Mouse (Mus musculus): ENCODE measurements around the gene Rpl36.
A peak's percentile ranks its signal among the peaks of the same experiment; 100 is the strongest.

Gene Rpl36

DNA sequence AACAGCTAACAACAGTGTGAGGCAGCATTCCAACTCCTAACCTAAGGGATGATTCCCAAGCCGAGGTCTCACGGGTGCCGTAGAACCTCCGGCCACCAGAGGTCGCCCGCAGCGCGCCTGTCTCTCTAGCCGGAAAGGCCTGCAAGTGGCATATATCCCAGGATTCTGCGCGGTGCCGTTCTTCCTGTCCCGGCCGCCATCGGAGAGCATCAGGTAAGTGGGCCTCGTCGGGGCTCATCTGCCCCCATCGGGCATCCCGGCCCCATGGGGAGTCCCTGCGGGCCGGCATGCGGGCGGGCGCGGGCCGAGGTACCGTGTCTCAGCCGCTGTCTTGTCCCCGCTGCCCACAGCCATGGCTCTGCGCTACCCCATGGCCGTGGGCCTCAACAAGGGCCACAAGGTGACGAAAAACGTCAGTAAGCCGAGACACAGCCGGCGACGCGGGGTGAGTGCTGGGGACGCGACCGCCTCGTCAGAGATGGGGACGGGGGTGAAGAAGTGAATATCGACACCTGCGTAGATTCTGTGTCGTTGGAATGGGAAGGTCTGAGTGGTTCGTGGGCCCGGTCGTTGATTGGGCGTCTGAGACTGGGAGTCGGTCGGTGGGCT is at the start of gene Rpl36:
Gene Rpl36 (plus strand): TSS at position 181 of the 609 bp plus-strand sequence.
- DNase-seq, result peak; percentile 94

DNA sequence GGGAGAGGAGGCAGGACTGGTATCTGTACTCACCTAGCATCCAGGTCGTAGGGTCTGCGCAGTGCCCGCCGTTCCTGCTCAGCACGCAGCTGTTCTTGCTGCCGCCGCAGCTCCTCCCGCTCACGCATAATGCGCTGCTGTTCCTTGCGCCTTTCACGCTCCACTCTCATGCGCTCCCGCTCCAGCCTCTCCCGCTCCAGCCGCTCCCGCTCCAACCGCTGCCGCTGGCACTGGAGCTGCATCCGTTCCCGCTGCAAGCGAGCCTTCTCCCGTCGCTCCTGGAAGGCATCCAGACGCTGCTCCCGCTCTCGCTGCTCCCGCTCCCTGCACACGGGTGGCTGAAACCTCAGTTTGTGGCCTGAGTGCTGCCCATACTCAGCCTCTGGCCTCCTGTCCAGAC is 46.9 kb upstream of the Rpl36 start:
- DNase-seq, result no peak

DNA sequence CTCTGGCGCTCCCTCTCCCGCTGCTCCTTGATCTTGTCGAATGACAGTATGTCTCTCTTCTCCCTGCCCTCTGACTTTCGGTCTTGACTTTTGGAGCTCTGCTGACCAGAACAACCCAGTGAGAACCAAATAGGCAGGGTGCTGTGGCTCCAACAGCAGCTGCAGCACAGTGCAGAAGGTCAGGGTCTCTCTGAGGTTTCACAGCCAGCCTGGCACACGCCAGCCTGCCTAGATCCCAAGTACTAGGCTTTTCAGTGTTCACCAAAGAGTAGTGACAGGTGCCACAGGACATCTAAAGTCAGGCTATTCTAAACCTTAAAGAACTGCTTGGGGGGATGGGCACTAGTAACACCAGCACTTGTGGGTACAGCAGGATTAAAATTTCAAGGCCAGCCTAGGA is 46.3 kb upstream of the Rpl36 start:
- DNase-seq, result no peak

DNA sequence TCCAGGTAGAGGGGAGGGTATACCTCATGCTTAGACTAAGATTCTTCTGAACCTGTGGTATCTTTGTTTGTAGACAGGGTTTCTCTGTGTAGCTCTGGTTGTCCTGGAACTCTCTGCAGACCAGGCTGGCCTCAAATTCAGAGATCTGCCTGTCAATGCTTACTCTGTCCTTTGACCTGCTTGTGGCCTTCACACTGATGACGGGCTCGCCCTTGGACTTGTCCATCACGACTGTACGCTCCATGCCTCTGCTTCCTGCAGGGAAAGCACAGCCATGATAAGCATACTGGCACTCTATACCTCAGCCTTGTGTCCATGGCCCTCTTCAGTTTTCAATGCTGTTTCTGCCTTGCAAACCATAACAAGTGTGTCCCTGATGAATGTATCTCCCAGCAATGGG is 45.8 kb upstream of the Rpl36 start:
- DNase-seq, result no peak

GRCm38 (mm10) chr17:56570287-56570686 is 42.9 kb upstream of the Rpl36 start:
- peak; percentile 28 for DNase-seq

GRCm38 (mm10) chr17:56572154-56572553 is 41.1 kb upstream of the Rpl36 start:
- DNase-seq, result no peak

GRCm38 (mm10) chr17:56572939-56573338 is 40.3 kb upstream of the Rpl36 start:
- DNase-seq, result no peak

DNA sequence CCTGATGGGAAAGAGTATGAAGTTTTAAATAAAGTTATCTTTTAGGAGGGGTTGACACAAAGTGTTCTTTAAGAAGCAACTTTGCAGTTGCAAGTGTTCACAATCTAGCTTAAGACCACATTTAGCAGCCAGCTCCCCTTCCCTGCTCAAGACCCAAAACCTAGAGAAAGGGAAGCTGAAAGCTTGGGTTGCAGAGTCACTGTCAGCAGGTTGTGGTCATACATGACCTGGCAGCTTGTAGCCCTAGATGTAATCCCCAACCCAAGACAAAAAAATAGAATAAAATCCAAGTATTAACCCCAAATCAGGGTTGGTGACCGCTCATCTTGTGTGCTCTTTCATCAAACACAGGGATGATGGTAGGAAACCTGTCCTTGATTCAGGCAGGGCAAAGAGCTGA is 30.1 kb upstream of the Rpl36 start:
- no peak for DNase-seq

DNA sequence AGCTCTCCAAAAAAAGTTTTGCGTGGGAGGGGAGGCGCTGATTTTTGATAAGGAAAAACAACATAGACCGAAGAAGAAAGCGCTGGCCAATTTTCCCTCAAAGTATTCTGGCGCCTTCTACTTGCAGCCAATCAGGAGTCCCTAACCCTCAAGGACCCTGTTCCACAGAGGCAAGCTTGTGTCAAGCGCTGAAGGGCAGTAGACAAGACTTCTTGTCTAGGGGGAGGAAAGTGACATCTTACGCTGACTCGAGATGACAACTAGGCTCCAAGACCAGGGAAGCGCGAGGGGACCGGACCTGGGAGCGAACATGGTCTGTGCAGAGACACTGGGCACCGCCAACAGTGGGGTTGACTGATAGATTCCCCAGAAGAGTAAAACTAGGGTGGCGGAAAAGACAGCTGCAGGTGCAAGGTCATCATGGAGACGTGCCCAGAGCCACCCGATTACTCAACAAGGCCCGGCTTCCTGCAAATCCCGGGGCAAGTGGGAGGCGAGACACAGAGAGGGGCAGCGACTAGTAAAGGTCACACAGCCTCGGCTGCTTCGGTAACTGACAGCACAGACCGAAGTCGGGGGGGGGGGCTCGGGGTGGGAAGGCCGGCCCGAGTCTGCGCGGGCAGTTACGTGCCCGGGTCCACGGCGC is 29.5 kb upstream of the Rpl36 start:
- peak; percentile 80 for DNase-seq

DNA sequence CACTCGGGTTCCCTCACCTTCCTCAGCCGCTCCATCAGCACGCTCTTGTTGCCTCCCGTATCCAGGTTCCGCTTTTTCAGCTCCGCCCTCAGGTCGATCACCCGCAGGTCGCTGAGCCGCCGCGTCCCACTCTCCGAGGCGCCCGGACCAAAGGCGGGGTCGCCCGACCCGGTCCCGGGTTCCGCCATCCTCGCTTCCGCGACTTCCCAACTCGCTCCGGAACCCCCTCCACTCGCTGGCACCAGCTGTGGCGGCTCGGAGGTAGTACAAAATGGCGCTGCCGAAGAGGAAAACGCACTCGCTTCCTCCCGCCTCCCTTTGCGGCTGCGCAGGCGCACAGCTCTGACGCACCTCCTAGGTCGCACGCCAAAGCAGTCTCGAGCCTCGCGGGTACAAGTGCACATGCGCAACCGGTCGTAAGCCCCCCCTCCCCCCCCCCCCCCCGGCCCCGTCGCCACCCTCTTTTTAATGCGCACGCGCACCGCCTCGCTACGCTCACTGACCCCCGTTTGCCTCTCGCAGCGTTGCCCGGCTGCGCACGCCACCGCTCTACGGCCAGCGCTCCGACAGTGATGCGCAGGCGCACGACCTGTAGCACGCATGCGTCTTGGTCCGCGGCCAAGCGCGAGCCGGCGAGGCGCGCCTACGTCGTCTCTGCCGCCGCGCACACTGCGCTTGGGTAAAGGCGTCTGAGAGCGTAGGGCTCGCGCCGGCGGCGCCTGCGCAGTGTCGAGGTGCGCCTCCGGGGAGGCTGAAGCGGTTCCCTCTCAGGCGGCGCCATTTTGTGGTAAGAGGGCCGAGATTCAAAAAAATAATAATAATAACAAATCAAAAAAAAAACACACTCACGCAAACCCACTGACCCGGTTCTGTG is 28.7 kb upstream of the Rpl36 start, which contains the start of the genes Safb2 and Safb:
Gene Safb2 (minus strand): TSS at position 329 of the 874 bp plus-strand sequence.
Gene Safb (plus strand): TSS at position 569 of the 874 bp plus-strand sequence.
- DNase-seq, result peak; percentile 100

GRCm38 (mm10) chr17:56585171-56585821 is 27.9 kb upstream of the Rpl36 start:
- no peak for DNase-seq

DNA sequence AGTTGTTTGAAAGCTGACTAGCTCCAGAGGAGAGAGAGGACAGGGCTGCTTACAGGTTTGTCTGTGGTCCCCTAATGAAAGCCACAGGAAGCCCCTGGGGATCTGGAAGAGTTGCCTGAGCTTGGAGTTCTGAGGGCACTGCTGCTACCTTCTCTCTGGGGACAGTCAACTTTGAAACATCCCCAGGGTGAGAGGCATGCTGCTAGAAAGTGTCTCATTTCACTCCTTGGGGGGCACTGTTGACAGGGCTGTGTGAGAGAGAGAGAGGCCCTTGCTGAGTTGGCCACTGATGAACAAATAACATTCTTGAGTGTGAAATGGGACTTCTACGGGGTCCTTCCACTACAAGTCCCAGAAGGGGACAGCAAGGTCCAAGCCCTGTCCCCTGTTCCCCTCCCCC is 25.4 kb upstream of the Rpl36 start:
- no peak for DNase-seq

- DNase-seq, result no peak
Observed at GRCm38 (mm10) chr17:56588921-56589320, 24.3 kb upstream of the Rpl36 start.

GRCm38 (mm10) chr17:56592553-56592952 is 20.7 kb upstream of the Rpl36 start:
- DNase-seq, result no peak

DNA sequence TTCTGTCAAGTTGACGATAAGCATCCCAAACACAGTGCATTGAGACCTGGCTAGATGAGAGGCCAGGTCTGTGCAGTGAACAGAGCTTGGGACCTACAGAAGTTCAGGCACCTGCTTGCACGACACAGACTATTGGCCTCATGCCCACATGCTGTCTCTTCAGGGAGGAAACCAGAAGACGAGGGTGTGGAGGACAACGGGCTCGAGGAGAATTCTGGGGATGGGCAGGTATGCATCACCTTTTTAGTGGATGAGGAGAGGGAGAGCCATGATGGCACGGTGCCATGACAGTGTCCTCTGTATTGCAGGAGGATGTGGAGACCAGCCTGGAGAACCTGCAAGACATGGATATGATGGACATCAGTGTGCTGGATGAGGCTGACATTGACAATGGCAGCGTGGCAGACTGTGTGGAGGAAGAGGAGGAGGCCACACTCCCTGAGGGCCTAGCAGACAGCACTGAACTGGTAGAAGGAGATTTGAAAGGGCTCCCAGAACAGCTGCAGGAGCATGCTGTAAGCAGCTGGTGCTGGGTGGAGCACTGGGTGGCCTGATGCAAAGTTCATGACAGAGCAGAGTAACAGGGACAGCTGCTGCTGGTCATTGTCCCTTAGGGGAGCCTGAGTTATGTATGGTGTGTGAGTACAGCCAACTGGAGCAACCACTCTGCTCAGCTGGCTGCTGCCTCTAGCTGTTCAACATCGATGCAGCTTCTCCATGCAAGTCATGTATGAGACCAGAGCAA is 19.5 kb upstream of the Rpl36 start:
- peak; percentile 43 for DNase-seq

GRCm38 (mm10) chr17:56603186-56604069 is 9.8 kb upstream of the Rpl36 start:
- DNase-seq, result peak; percentile 57

- no peak for DNase-seq
Observed at GRCm38 (mm10) chr17:56604070-56604380, 9.2 kb upstream of the Rpl36 start.

DNA sequence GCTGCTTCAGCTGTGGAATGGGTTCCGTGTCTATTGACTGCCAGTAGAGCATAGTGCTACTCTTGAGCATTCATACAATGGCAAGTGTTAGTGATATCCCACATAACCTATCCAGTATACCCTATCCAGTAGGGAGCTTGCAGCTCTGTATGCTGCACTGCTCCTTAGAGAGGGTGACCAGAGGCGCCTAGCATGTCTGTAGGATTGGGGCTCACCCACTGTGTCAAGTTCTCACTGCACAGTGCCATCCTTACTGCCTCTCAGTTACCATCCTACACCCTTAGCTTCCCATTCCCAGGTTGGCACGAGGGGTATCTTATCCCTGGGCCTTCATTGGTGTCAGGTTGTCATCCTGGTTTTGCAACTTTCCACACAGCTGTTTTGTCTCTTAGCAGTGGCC is 8.8 kb upstream of the Rpl36 start:
- no peak for DNase-seq

DNA sequence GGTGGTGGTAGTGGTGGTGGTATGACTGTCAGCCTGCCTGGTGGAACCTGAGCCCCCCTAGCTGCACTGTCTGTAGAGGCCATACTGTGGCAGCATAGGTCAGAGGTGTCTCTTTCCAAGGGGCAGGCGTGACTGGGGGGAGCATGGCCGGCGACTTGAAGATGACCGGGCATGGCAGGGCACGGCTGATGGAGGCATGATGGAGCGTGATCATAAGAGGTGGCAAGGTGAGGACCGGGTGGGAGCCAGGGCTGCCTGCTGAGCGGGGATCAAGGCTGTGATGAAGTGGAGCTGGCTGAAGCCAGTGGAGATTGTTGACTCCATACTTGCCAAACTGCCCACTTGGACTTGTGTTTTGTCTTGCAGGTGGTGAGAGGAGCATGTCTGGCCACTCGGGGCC is 7.8 kb upstream of the Rpl36 start:
- DNase-seq, result no peak

DNA sequence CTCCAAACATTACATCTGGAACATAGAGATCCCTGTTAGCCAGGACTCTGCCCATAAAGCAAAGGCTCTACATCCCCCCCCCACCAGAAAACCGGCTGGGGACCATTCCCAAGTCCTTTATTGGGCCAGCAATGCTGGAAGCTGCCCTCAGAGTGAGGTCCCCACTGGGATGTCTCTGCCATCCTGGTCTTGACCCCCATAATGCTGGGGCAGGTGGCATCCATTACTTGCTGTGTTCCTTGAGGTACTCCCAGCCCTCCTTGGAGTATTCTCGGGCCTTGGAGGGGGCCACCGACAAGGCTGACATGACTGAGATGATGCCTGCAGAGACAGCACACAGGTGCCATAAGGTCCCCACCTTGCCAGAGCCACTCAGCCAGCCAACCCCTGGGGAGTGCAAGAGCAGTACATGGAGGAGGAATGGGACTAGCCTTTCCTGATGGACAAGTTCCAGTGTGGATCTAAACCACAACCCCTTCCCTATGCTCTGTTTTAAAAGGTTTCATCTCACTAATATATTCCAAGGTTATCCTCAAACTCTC is 5.6 kb upstream of the Rpl36 start:
- peak; percentile 51 for DNase-seq

DNA sequence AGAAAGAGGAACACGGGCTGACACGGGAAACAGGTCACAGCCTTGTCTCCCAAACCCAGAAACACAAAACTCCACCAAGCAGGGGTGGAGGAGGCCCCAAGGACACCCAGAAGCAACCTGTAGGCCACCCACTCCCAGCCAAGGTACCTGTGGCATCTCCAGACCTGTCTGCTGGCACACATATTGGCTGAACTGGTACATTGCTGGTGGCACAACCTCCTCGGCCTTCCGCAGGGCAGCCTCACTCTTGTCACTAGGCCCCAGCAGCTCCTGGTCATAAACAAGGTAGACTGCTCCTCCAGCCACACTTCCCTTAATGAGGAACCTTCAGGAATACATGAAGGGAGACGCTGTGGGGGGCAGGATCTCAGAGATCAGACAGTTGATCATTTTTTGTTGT is 4.5 kb upstream of the Rpl36 start:
- peak; percentile 71 for DNase-seq

All from cerebellum, adult 11-12 months (tissue).